Mouse (Mus musculus) spleen, adult 2 months (tissue): ENCODE measurements around the gene Cracr2b.

ENCODE experiments used
- CTCF ChIP-seq: fragments of 200-500 bp; IDR thresholded peaks from 2 replicates; pipeline ENCODE4 v1.5.1; 2011; ENCODE audit warnings: mild to moderate bottlenecking, inconsistent platforms; ENCODE audit not compliant: insufficient read depth, insufficient read length, insufficient replicate concordance; ENCODE audit errors: extremely low read depth
- POLR2A ChIP-seq: fragments of 200-500 bp; IDR thresholded peaks from 2 replicates; pipeline ENCODE4 v1.6.1; 2011; ENCODE audit warnings: low read depth, low read length, inconsistent platforms

GRCm38 (mm10) chr7:141468164-141468521, 7.2 kb downstream of the Cracr2b start:
- TF ChIP-seq CTCF: no peak
- no peak for TF ChIP-seq POLR2A
